Mouse (Mus musculus): ENCODE data around the gene Vps51.
"Not testable (repeated sequence)": the region's sequence is repeated elsewhere in the genome, so short reads cannot be mapped to it uniquely, and the experiment has no call there.

Gene Vps51

GRCm38 (mm10) chr19:6046294-6047153, 30.5 kb downstream of the Vps51 start, which contains the start of gene Syvn1:
TSS of gene Syvn1 (plus strand) at chr19:6046576.
- DNase-seq = peak; percentile 95

- DNase-seq = no peak
These were observed 31.4 kb downstream of the Vps51 start for GRCm38 (mm10) chr19:6045366-6046293.

- not testable (repeated sequence) for DNase-seq
These were observed 32.9 kb downstream of the Vps51 start for GRCm38 (mm10) chr19:6044102-6044501.

- no peak for DNase-seq
These were observed 34.7 kb downstream of the Vps51 start for GRCm38 (mm10) chr19:6042293-6042692.

- DNase-seq = no peak
These were observed 37.0 kb downstream of the Vps51 start for GRCm38 (mm10) chr19:6040002-6040401.

- DNase-seq = no peak
These were observed 38.7 kb downstream of the Vps51 start for GRCm38 (mm10) chr19:6038326-6038725.

- no peak for DNase-seq
These were observed 39.3 kb downstream of the Vps51 start for GRCm38 (mm10) chr19:6037695-6038094.

GRCm38 (mm10) chr19:6035966-6036585, 41.0 kb downstream of the Vps51 start:
- DNase-seq = no peak

- no peak for DNase-seq
These were observed 46.3 kb downstream of the Vps51 start for GRCm38 (mm10) chr19:6030520-6031280.

GRCm38 (mm10) chr19:6029426-6029825, 47.6 kb downstream of the Vps51 start:
- DNase-seq = no peak

GRCm38 (mm10) chr19:6028991-6029390, 48.0 kb downstream of the Vps51 start:
- DNase-seq = no peak

GRCm38 (mm10) chr19:6023930-6024329, 53.1 kb downstream of the Vps51 start:
- DNase-seq = no peak

- no peak for DNase-seq
These were observed 54.0 kb downstream of the Vps51 start for GRCm38 (mm10) chr19:6023059-6023458.

GRCm38 (mm10) chr19:6020276-6020675, 56.8 kb downstream of the Vps51 start:
- DNase-seq = no peak

- DNase-seq = peak; percentile 84
These were observed 58.6 kb downstream of the Vps51 start for GRCm38 (mm10) chr19:6018142-6019089.

Data from right cerebral cortex, adult 18-20 months (tissue).